Comparison of ENCODE assay signal across 19 mouse cellular contexts in genomic region chr17:52312043-52312442, GRCm38 (mm10).
DNase-seq lines count a peak whose midpoint lies in the region; TF ChIP-seq lines count a peak whose summit lies in the region.
"Had no signal": no experiment of that assay in that cellular context is flagged by ENCODE, and none has a peak within 500 bp of the region (broad histone marks: within the 10 kb centered on the region; RNA-seq: fewer than 3 reads in every experiment).

No protein-coding gene starts in this region.

- H3K36me3 ChIP-seq in thymus, adult 2 months (ENCODE audit: control insufficient read depth, insufficient read depth, low read length), result 0 out of 2 replicates have a peak, but pooled peaks cover 4% of the 10 kb centered on the region
- H3K36me3 ChIP-seq: embryonic facial prominence, embryonic 12.5 days; embryonic facial prominence, embryonic 15.5 days; hindbrain, embryonic 12.5 days; hindbrain, embryonic 15.5 days had no signal

- no peak for TF ChIP-seq CTCF in thymus, adult 2 months (IDR thresholded peaks at IDR 0.05; ENCODE audit: borderline replicate concordance, control insufficient read depth, extremely low read depth, insufficient read depth, low read length, poor library complexity)

- H3K27ac ChIP-seq in thymus, adult 2 months (ENCODE audit: control insufficient read depth, insufficient read depth, low read length), result peak overlapping the region; percentile 53; the same call in 1 of the 2 replicates
- H3K27ac ChIP-seq: embryonic facial prominence, embryonic 12.5 days; embryonic facial prominence, embryonic 15.5 days; gastrocnemius, adult 2 months; hindbrain, embryonic 12.5 days; hindbrain, embryonic 15.5 days had no signal

- 5% methylated on average over 1 of the region's 1 CpGs for WGBS in thymus, adult 2 months

- DNase-seq in thymus, adult 2 months, result peak; percentile 51
- no peak for DNase-seq in thymus, postnatal 4 days
- DNase-seq in CD4-positive helper T cell, adult 2 months (ENCODE audit: low read depth, low spot score), result peak; percentile 34
- DNase-seq in T-cell, adult 2 months (ENCODE audit: low spot score), result peak; percentile 18
- DNase-seq in layer of hippocampus, adult 9-10 months (ENCODE audit: low spot score), result no peak
- no peak for DNase-seq in ovary, postnatal 36 days (ENCODE audit: low spot score)
- DNase-seq: adrenal gland, postnatal 10 days; adrenal gland, postnatal 36 days; cerebellum, adult 18-20 months; cerebellum, adult 9-11 months; cerebellum, postnatal 25 days; forebrain, postnatal 0 days; gastrocnemius, adult 2 months; gastrocnemius, postnatal 14 days; heart, adult 11 months had no signal

- no peak for TF ChIP-seq POLR2A in thymus, adult 2 months (IDR thresholded peaks at IDR 0.05; ENCODE audit: control insufficient read depth, extremely low read depth, insufficient read depth, low read length, poor library complexity)

- H3K27me3 ChIP-seq in thymus, adult 2 months (ENCODE audit: control insufficient read depth, insufficient read depth, low read length), result no peaks in the 10 kb centered on the region
- H3K27me3 ChIP-seq: embryonic facial prominence, embryonic 12.5 days; embryonic facial prominence, embryonic 15.5 days; hindbrain, embryonic 12.5 days; hindbrain, embryonic 15.5 days had no signal

- H3K4me3 ChIP-seq in thymus, adult 2 months (ENCODE audit: control insufficient read depth, insufficient read depth, low read length), result no peak overlapping the region
- H3K4me3 ChIP-seq: embryonic facial prominence, embryonic 12.5 days; embryonic facial prominence, embryonic 15.5 days; gastrocnemius, adult 2 months; hindbrain, embryonic 12.5 days; hindbrain, embryonic 15.5 days had no signal

- peaks cover 10% of the 10 kb centered on the region for H3K4me1 ChIP-seq in thymus, adult 2 months (replicated peaks; ENCODE audit: control insufficient read depth, insufficient read depth, low read length)
- H3K4me1 ChIP-seq: embryonic facial prominence, embryonic 12.5 days; embryonic facial prominence, embryonic 15.5 days; hindbrain, embryonic 12.5 days; hindbrain, embryonic 15.5 days had no signal

Comparison
In these comparisons a context has a peak if more than half of its experiments do, and no peak if none do; other contexts are left out.
1. DNase-seq: peak in thymus, adult 2 months (single experiment), CD4-positive helper T cell, adult 2 months (single experiment) and T-cell, adult 2 months (single experiment); none in thymus, postnatal 4 days (single experiment), layer of hippocampus, adult 9-10 months (single experiment) and ovary, postnatal 36 days (single experiment).